Mouse (Mus musculus) MEL (cell line): ENCODE results near the gene Thada. TPM values are rescaled to one million over a fixed set of nuclear protein-coding genes. Genes with fewer than 3 reads are reported as not detected.

ENCODE experiments used
- DNase-seq: peaks from one replicate; pipeline ENCODE4 v3.0.0; 2011; ENCODE audit warnings: low read depth, low spot score
- H3K27ac ChIP-seq: 2 replicates; pipeline ENCODE4 v1.5.1; 2012; ENCODE audit warnings: low read depth, mild to moderate bottlenecking, control low read depth, low read length, moderate library complexity; ENCODE audit not compliant: control insufficient read depth
- H3K27me3 ChIP-seq, 2 experiments: fragments of 150-350 bp in 1 of 2; sonication (generic) in 1 of 2; 2 replicates each; pipeline ENCODE4 v1.6.1; 2012; ENCODE audit warnings: low read length in 2 of 2, mild to moderate bottlenecking in 2 of 2, improper control_type of control experiment in 1 of 2, moderate library complexity in 1 of 2; ENCODE audit not compliant: insufficient read depth in 2 of 2, control insufficient read depth in 1 of 2
- H3K36me3 ChIP-seq, 2 experiments: 2 replicates each; pipeline ENCODE4 v1.6.1; 2012 to 2014; ENCODE audit warnings: low read length in 2 of 2, improper control_type of control experiment in 1 of 2, inconsistent platforms in 1 of 2, mild to moderate bottlenecking in 1 of 2; ENCODE audit not compliant: insufficient read depth in 2 of 2, control insufficient read depth in 1 of 2
- H3K4me1 ChIP-seq, 2 experiments: fragments of 150-350 bp in 1 of 2; sonication (generic) in 1 of 2; 2 replicates each; pipeline ENCODE4 v1.6.1; 2012; ENCODE audit warnings: low read length in 2 of 2, improper control_type of control experiment in 1 of 2, mild to moderate bottlenecking in 1 of 2; ENCODE audit not compliant: insufficient read depth in 2 of 2, control insufficient read depth in 1 of 2
- H3K4me3 ChIP-seq, 2 experiments: fragments of 150-350 bp in 1 of 2; sonication (generic) in 1 of 2; 2 replicates each; pipeline ENCODE4 v1.5.1; 2012; ENCODE audit warnings: low read depth in 2 of 2, low read length in 2 of 2, mild to moderate bottlenecking in 2 of 2, moderate library complexity in 2 of 2, control low read depth in 1 of 2, improper control_type of control experiment in 1 of 2; ENCODE audit not compliant: control insufficient read depth in 1 of 2, insufficient read depth in 1 of 2
- H3K79me2 ChIP-seq: 2 replicates; pipeline ENCODE4 v1.6.1; 2012; ENCODE audit warnings: mild to moderate bottlenecking, low read length, moderate library complexity; ENCODE audit not compliant: control insufficient read depth, poor library complexity, insufficient read depth
- H3K9ac ChIP-seq: 2 replicates; pipeline ENCODE4 v1.6.1; 2012; ENCODE audit warnings: low read depth, mild to moderate bottlenecking, control low read depth, low read length, moderate library complexity; ENCODE audit not compliant: control insufficient read depth, poor library complexity, severe bottlenecking
- H3K9me3 ChIP-seq: fragments of 150-350 bp; sonication (generic); replicated peaks from 2 replicates; pipeline ENCODE4 v1.6.1; 2012; ENCODE audit warnings: mild to moderate bottlenecking, low read length, improper control_type of control experiment, moderate library complexity; ENCODE audit not compliant: insufficient read depth
- BHLHE40 ChIP-seq: IDR thresholded peaks from 2 replicates; pipeline ENCODE4 v1.6.1; 2012; ENCODE audit warnings: low read depth, mild to moderate bottlenecking, inconsistent platforms, low read length, improper control_type of control experiment, borderline replicate concordance
- CTCF ChIP-seq, 3 experiments: IDR thresholded peaks in 2 of 3; conservative IDR thresholded peaks in 1 of 3; 2 replicates each; pipeline ENCODE4 v1.5.1; 2011 to 2012; ENCODE audit warnings: low read length in 3 of 3, low read depth in 2 of 3, mild to moderate bottlenecking in 2 of 3, improper control_type of control experiment in 1 of 3, inconsistent platforms in 1 of 3, mixed read lengths in 1 of 3, moderate library complexity in 1 of 3; ENCODE audit not compliant: control insufficient read depth in 1 of 3, insufficient read depth in 1 of 3, poor library complexity in 1 of 3, severe bottlenecking in 1 of 3
- E2F4 ChIP-seq: IDR thresholded peaks from 2 replicates; pipeline ENCODE4 v1.6.1; 2011; ENCODE audit warnings: low read depth, low read length, improper control_type of control experiment, borderline replicate concordance
- ELF1 ChIP-seq: IDR thresholded peaks from 2 replicates; pipeline ENCODE4 v1.6.1; 2014; ENCODE audit warnings: low read depth, mild to moderate bottlenecking, inconsistent platforms, low read length, improper control_type of control experiment, moderate library complexity
- HCFC1 ChIP-seq: IDR thresholded peaks from 2 replicates; pipeline ENCODE4 v1.6.1; 2012; ENCODE audit warnings: low read depth, mild to moderate bottlenecking, inconsistent platforms, low read length, improper control_type of control experiment, moderate library complexity
- JUND ChIP-seq: IDR thresholded peaks from 2 replicates; pipeline ENCODE4 v1.6.1; 2011; ENCODE audit warnings: low read depth, mild to moderate bottlenecking, improper control_type of control experiment, low read length
- KAT2A ChIP-seq: conservative IDR thresholded peaks from 2 replicates; pipeline ENCODE4 v1.6.1; 2012; ENCODE audit warnings: low read depth, low read length, improper control_type of control experiment, inconsistent platforms
- MAX ChIP-seq: IDR thresholded peaks from 2 replicates; pipeline ENCODE4 v1.6.1; 2011; ENCODE audit warnings: low read length, improper control_type of control experiment
- MAZ ChIP-seq: IDR thresholded peaks from 2 replicates; pipeline ENCODE4 v1.6.1; 2012; ENCODE audit warnings: low read depth, mild to moderate bottlenecking, inconsistent platforms, low read length, improper control_type of control experiment
- MEF2A ChIP-seq: IDR thresholded peaks from 2 replicates; pipeline ENCODE4 v1.6.1; 2014; ENCODE audit warnings: low read depth, mild to moderate bottlenecking, inconsistent platforms, low read length, improper control_type of control experiment; ENCODE audit not compliant: poor library complexity, insufficient replicate concordance, severe bottlenecking; ENCODE audit errors: extremely low read depth
- MYB ChIP-seq: IDR thresholded peaks from 2 replicates; pipeline ENCODE4 v1.6.1; 2011; ENCODE audit warnings: mild to moderate bottlenecking, low read depth, low read length, improper control_type of control experiment
- NELFE ChIP-seq: IDR thresholded peaks from 2 replicates; pipeline ENCODE4 v1.6.1; 2011; ENCODE audit warnings: low read depth, low read length, improper control_type of control experiment
- POLR2A ChIP-seq, 2 experiments: IDR thresholded peaks; 2 replicates each; pipeline ENCODE4 v1.6.1; 2011 to 2012; ENCODE audit warnings: low read length in 2 of 2, mild to moderate bottlenecking in 2 of 2, control low read depth in 1 of 2, improper control_type of control experiment in 1 of 2, low read depth in 1 of 2, moderate library complexity in 1 of 2; ENCODE audit not compliant: control insufficient read depth in 1 of 2, insufficient read depth in 1 of 2, poor library complexity in 1 of 2
- POLR2AphosphoS2 ChIP-seq: IDR thresholded peaks from 2 replicates; pipeline ENCODE4 v1.6.1; 2011; ENCODE audit warnings: low read length, improper control_type of control experiment
- POLR2AphosphoS5 ChIP-seq: IDR thresholded peaks from 2 replicates; pipeline ENCODE4 v1.6.1; 2012; ENCODE audit warnings: low read depth, borderline replicate concordance, mild to moderate bottlenecking, inconsistent platforms, low read length, moderate library complexity, mixed read lengths
- RAD21 ChIP-seq: IDR thresholded peaks from 2 replicates; pipeline ENCODE4 v1.6.1; 2011; ENCODE audit warnings: mild to moderate bottlenecking, low read depth, low read length, improper control_type of control experiment
- RCOR1 ChIP-seq: IDR thresholded peaks from 2 replicates; pipeline ENCODE4 v1.6.1; 2012; ENCODE audit warnings: low read depth, mild to moderate bottlenecking, inconsistent platforms, low read length, improper control_type of control experiment
- SMC3 ChIP-seq: IDR thresholded peaks from 2 replicates; pipeline ENCODE4 v1.6.1; 2011; ENCODE audit warnings: low read depth, low read length, improper control_type of control experiment
- TAL1 ChIP-seq: IDR thresholded peaks from 2 replicates; pipeline ENCODE4 v1.6.1; 2012; ENCODE audit warnings: mild to moderate bottlenecking, inconsistent platforms, low read length, moderate library complexity, mixed read lengths
- TCF12 ChIP-seq: IDR thresholded peaks from 2 replicates; pipeline ENCODE4 v1.6.1; 2014; ENCODE audit warnings: low read depth, mild to moderate bottlenecking, inconsistent platforms, low read length, improper control_type of control experiment, moderate library complexity
- USF1 ChIP-seq: IDR thresholded peaks from 2 replicates; pipeline ENCODE4 v1.6.1; 2014; ENCODE audit warnings: low read depth, mild to moderate bottlenecking, inconsistent platforms, low read length, improper control_type of control experiment, moderate library complexity
- ZMIZ1 ChIP-seq: IDR thresholded peaks from 2 replicates; pipeline ENCODE4 v1.6.1; 2012; ENCODE audit warnings: low read depth, mild to moderate bottlenecking, inconsistent platforms, low read length, improper control_type of control experiment, moderate library complexity
- ZNF384 ChIP-seq: IDR thresholded peaks from 2 replicates; pipeline ENCODE4 v1.6.1; 2012; ENCODE audit warnings: low read depth, mild to moderate bottlenecking, inconsistent platforms, low read length, improper control_type of control experiment
- polyA plus RNA-seq, 2 experiments: library from polyadenylated mRNA; stranded (reverse) in 1 of 2; unstranded in 1 of 2; fragments of >175 nt in 1 of 2; fragments of >200 nt in 1 of 2; gene quantifications; 2 replicates each; pipeline versions ENCODE4 v1.2.1 to v1.2.4; 2012; ENCODE audit warnings: low replicate concordance in 2 of 2, low read depth in 1 of 2; ENCODE audit not compliant: insufficient read length in 2 of 2, insufficient read depth in 1 of 2, missing spikeins in 1 of 2
- total RNA-seq: library from RNA; depleted of rRNA; stranded (reverse); fragments of 300-350 nt; gene quantifications from 2 replicates; pipeline ENCODE4 v1.2.3, GENCODE M21; 2012

Gene Thada
- total and polyA plus RNA-seq, 3 experiments: 19.8 to 20.6 TPM; not detected in 1

GRCm38 (mm10) chr17:84233758-84234157 lies 232.2 kb downstream of the Thada start:
- no peaks in the 10 kb centered on the region for H3K27me3 ChIP-seq
- peaks cover 0 to 2% of the 10 kb centered on the region in 2 experiments; a peak in 2 of 4 replicates for H3K36me3 ChIP-seq
- no peaks in the 10 kb centered on the region for H3K4me1 ChIP-seq
- DNase-seq: no peak
- no peaks in the 10 kb centered on the region for H3K79me2 ChIP-seq
- TF ChIP-seq CTCF (IDR thresholded peaks at IDR 0.05 in 2 of 3, conservative IDR thresholded peaks at IDR 0.05 in 1 of 3; ENCODE audit: control insufficient read depth in 1 of 3, insufficient read depth in 1 of 3, low read depth in 2 of 3, low read length in 3 of 3, poor library complexity in 1 of 3, severe bottlenecking in 1 of 3) (no peak), BHLHE40 (no peak), MAX (no peak), HCFC1 (no peak), RAD21 (no peak), MYB (no peak), POLR2A (IDR thresholded peaks at IDR 0.05; ENCODE audit: control insufficient read depth in 1 of 2, insufficient read depth in 1 of 2, low read depth in 1 of 2, low read length in 2 of 2, poor library complexity in 1 of 2) (no peak), E2F4 (no peak), RCOR1 (no peak), ZNF384 (no peak), USF1 (no peak), KAT2A (no peak), ELF1 (no peak), MEF2A (no peak), POLR2AphosphoS2 (no peak), POLR2AphosphoS5 (no peak), TAL1 (no peak)
- no peak overlapping the region for H3K4me3 ChIP-seq
- no peak overlapping the region for H3K27ac ChIP-seq
- no peak overlapping the region for H3K9ac ChIP-seq
- H3K9me3 ChIP-seq: no peaks in the 10 kb centered on the region

- no peak overlapping the region for H3K9ac ChIP-seq
- no peaks in the 10 kb centered on the region for H3K9me3 ChIP-seq
- DNase-seq: no peak
- no peak overlapping the region for H3K4me3 ChIP-seq
- TF ChIP-seq JUND (no peak), ZNF384 (no peak), POLR2A (IDR thresholded peaks at IDR 0.05; ENCODE audit: control insufficient read depth in 1 of 2, insufficient read depth in 1 of 2, low read depth in 1 of 2, low read length in 2 of 2, poor library complexity in 1 of 2) (no peak), SMC3 (no peak), E2F4 (no peak), NELFE (no peak), ZMIZ1 (no peak), MAZ (no peak), TCF12 (no peak)
- peaks cover 0 to 2% of the 10 kb centered on the region in 2 experiments; a peak in 2 of 4 replicates for H3K36me3 ChIP-seq
- H3K27ac ChIP-seq: no peak overlapping the region
- H3K4me1 ChIP-seq: no peaks in the 10 kb centered on the region
- no peaks in the 10 kb centered on the region for H3K27me3 ChIP-seq
- H3K79me2 ChIP-seq: no peaks in the 10 kb centered on the region
These were observed 234.6 kb downstream of the Thada start for GRCm38 (mm10) chr17:84231361-84231760.
